Mouse (Mus musculus): Measurements from ENCODE around the gene Gm10722.
"Not testable (repeated sequence)": the region's sequence is repeated elsewhere in the genome, so short reads cannot be mapped to it uniquely, and the experiment has no call there.

DNA sequence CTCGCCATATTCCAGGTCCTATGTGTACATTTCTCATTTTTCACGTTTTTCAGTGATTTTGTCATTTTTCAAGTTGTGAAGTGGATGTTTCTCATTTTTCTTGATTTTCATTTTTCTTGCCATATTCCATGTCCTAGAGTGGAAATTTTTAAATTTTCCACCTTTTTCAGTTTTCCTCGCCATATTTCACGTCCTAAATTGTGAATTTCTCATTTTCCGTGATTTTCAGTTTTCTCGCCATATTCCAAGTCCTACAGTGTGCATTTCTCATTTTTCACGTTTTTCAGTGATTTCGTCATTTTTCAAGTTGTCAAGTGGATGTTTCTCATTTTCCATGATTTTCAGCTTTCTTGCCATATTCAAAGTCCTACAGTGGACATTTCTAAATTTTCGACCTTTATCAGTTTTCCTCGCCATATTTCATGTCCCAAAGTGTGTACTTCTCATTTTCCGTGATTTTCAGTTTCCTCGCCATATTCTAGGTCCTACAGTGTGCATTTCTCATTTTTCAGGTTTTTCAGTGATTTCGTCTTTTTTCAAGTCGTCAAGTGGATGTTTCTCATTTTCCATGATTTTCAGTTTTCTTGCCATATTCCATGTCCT lies 2.2 kb downstream of the Gm10722 start, which contains the start of gene Gm11168:
- not testable (repeated sequence) for TF ChIP-seq CTCF (IDR thresholded peaks at IDR 0.05; ENCODE audit: control insufficient read depth, insufficient read depth, insufficient read length); USF1 (IDR thresholded peaks at IDR 0.05; ENCODE audit: low read depth); FOSL1 (IDR thresholded peaks at IDR 0.05; ENCODE audit: insufficient read depth, low read length, poor library complexity, severe bottlenecking); MYOG (IDR thresholded peaks at IDR 0.05; ENCODE audit: control insufficient read depth, extremely low read depth, insufficient read length); CEBPB (IDR thresholded peaks at IDR 0.05; ENCODE audit: low read depth); MYOD1 (IDR thresholded peaks at IDR 0.05; ENCODE audit: control insufficient read depth, insufficient read length, low read depth)
